Mouse (Mus musculus): ENCODE data around the gene Dock1. TPM values are rescaled to one million over a fixed set of nuclear protein-coding genes. Genes with fewer than 3 reads are reported as not detected.

Dock1 gene
- polyA plus RNA-seq, 1 experiment: not detected

DNA sequence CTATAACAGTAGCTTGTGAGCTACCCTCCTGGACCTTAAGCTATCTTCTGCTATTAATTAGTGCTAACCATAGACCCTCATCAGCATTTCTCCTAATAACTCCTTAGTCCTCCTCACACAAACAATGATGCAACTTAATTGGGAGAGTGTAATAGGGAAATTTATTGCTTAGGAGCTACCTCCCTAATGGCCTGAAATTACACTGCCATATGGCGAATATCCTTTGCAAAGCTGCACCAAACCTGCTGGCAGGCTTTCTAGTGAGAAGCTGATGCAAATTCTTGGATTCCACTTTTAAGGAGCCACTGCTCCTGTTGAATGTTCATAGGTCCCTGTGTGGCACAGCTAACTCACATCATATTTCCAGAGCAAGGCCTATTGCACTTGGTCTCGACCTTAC is 320.5 kb downstream of the Dock1 start:
- TF ChIP-seq CTCF (IDR thresholded peaks at IDR 0.05; ENCODE audit: insufficient read depth, low read depth, low read length) (no peak), POLR2A (IDR thresholded peaks at IDR 0.05; ENCODE audit: insufficient read depth, low read depth, low read length) (no peak)
- whole genome bisulfite sequencing: 90% methylated on average over 2 of the region's 2 CpGs
- no peak overlapping the region for H3K27ac ChIP-seq (ENCODE audit: insufficient read depth, low read depth, low read length)
- H3K4me1 ChIP-seq (ENCODE audit: control insufficient read depth, insufficient read depth, low read length): no peaks in the 10 kb centered on the region
- no peak overlapping the region for H3K4me3 ChIP-seq (ENCODE audit: insufficient read depth, low read depth, low read length)

DNA sequence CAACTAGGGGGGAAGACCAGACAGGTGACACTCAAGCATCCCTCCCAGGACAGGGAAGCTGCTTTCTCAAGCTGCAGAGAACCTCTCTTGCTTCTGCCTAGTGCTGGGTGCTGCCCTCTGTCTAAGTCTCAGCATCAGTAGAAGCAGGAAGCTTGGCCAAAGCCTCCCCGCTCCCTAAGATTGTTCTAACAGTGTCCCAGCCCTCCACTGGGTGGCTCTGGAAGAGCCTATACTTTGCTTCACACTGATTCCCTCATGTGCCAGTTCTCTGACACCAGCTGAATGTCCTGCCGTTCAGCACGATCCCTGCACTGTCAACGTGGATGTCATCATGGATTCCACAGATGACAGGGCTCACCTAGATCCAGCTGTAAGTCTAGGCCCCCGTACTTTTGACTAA is 324.5 kb downstream of the Dock1 start:
- Histone ChIP-seq H3K27ac (ENCODE audit: insufficient read depth, low read depth, low read length) (no peak overlapping the region), H3K4me3 (ENCODE audit: insufficient read depth, low read depth, low read length) (no peak overlapping the region), H3K4me1 (ENCODE audit: control insufficient read depth, insufficient read depth, low read length) (no peaks in the 10 kb centered on the region)
- TF ChIP-seq POLR2A (IDR thresholded peaks at IDR 0.05; ENCODE audit: insufficient read depth, low read depth, low read length): no peak
- no peak for TF ChIP-seq CTCF (IDR thresholded peaks at IDR 0.05; ENCODE audit: insufficient read depth, low read depth, low read length)
- whole genome bisulfite sequencing: 86% methylated on average over 5 of the region's 5 CpGs

DNA sequence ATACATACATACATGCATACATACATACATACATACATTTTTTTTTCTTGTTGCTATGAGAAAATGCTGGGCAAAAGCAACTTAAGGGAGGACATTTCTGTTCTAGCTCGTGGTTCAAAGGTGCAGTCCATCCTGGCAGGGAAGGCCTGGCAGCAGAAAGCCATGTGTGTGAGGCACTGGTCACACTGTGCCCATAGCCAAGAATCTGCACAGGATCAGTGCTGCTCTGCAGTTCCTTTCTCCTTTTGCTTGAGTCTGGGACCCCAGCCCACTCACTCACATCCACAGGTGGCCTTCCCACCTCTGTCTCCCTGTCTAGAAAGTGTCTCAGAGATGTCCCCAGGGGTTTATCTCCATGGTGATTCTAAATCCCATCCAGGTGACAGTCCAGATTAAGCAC is 331.8 kb downstream of the Dock1 start:
- Histone ChIP-seq H3K4me3 (ENCODE audit: insufficient read depth, low read depth, low read length) (no peak overlapping the region), H3K27ac (ENCODE audit: insufficient read depth, low read depth, low read length) (no peak overlapping the region), H3K4me1 (ENCODE audit: control insufficient read depth, insufficient read depth, low read length) (0 out of 2 replicates have a peak, but pooled peaks cover 2% of the 10 kb centered on the region)
- TF ChIP-seq POLR2A (IDR thresholded peaks at IDR 0.05; ENCODE audit: insufficient read depth, low read depth, low read length) (no peak), CTCF (IDR thresholded peaks at IDR 0.05; ENCODE audit: insufficient read depth, low read depth, low read length) (no peak)
- WGBS: 97% methylated on average over 1 of the region's 1 CpGs

DNA sequence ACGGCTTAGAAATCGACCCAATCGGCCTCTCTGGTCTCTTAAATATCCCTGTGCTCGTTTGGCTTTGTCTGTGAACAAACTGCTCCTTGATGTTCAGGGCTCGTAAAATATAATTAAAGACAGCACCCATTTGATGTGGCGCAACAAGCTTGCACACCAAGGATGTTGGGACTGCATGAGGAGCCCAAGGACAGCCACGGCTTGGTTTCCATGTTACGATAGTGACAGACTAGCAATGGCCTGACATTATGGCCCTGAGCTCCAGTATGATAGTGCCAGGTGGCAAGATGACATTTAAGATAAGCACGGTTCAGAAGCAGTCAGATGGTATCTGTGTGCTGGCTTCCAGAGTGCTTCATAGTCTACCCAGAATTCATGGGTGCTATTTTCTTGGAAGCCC is 332.4 kb downstream of the Dock1 start:
- no peak overlapping the region for H3K27ac ChIP-seq (ENCODE audit: insufficient read depth, low read depth, low read length)
- H3K4me3 ChIP-seq (ENCODE audit: insufficient read depth, low read depth, low read length): no peak overlapping the region
- 0 out of 2 replicates have a peak, but pooled peaks cover 2% of the 10 kb centered on the region for H3K4me1 ChIP-seq (ENCODE audit: control insufficient read depth, insufficient read depth, low read length)
- no peak for TF ChIP-seq POLR2A (IDR thresholded peaks at IDR 0.05; ENCODE audit: insufficient read depth, low read depth, low read length)
- TF ChIP-seq CTCF (IDR thresholded peaks at IDR 0.05; ENCODE audit: insufficient read depth, low read depth, low read length): no peak
- WGBS: 62% methylated on average over 9 of the region's 9 CpGs

DNA sequence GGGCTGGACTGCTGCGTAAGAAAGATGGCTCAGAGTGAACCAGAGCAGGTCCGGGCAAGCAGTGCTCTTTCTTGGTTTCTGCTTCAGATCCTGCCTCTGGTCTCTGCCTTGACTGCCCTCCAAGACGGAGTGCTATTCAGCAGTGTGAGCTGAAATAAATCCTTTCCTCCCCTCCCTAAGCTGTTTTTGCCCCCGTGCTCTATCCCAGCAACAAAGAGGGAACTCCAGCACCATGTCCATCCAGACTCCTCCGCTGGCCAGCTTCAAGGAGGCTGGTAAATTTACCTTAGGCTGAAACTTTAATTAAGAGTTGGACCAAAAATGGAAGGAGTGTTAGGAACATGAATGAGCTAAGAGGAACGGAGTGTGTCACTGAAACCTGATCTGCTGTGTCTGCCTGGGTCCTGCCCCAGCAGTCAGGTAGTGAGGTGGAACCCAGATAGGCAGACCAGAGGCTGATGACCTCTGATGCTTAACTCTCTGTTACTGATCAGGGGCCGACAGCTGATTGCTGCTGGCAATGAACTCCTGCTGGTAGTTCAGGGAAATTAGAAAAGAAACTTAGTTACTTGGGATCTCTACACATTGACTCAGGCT is 335.6 kb downstream of the Dock1 start:
- H3K27ac ChIP-seq (ENCODE audit: insufficient read depth, low read depth, low read length): no peak overlapping the region
- 73% methylated on average over 7 of the region's 7 CpGs for WGBS
- 0 out of 2 replicates have a peak, but pooled peaks cover 2% of the 10 kb centered on the region for H3K4me1 ChIP-seq (ENCODE audit: control insufficient read depth, insufficient read depth, low read length)
- TF ChIP-seq CTCF (IDR thresholded peaks at IDR 0.05; ENCODE audit: insufficient read depth, low read depth, low read length) (no peak), POLR2A (IDR thresholded peaks at IDR 0.05; ENCODE audit: insufficient read depth, low read depth, low read length) (no peak)
- no peak overlapping the region for H3K4me3 ChIP-seq (ENCODE audit: insufficient read depth, low read depth, low read length)

DNA sequence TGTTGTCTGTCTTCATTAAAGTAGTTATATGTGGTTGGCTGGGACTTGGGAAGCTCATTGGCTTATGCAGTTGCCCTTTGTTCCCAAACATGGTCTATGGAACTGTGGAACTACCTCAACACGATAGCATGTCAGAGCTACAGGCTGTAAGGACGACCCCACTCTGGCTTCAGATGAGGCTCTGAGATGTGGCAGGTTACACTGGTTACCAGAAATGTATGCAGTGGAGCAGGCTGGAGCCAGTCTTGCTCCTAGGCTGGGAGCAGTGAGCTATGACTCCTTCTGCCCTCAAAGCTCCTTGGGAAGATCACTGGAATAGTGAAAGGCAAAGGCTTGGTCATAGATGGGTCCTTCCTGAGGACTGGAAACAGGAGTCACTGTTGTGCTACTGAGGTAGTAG is 337.6 kb downstream of the Dock1 start:
- Histone ChIP-seq H3K27ac (ENCODE audit: insufficient read depth, low read depth, low read length) (no peak overlapping the region), H3K4me3 (ENCODE audit: insufficient read depth, low read depth, low read length) (no peak overlapping the region), H3K4me1 (ENCODE audit: control insufficient read depth, insufficient read depth, low read length) (0 out of 2 replicates have a peak, but pooled peaks cover 2% of the 10 kb centered on the region)
- TF ChIP-seq CTCF (IDR thresholded peaks at IDR 0.05; ENCODE audit: insufficient read depth, low read depth, low read length): no peak
- no peak for TF ChIP-seq POLR2A (IDR thresholded peaks at IDR 0.05; ENCODE audit: insufficient read depth, low read depth, low read length)
- WGBS: 86% methylated on average over 2 of the region's 2 CpGs

DNA sequence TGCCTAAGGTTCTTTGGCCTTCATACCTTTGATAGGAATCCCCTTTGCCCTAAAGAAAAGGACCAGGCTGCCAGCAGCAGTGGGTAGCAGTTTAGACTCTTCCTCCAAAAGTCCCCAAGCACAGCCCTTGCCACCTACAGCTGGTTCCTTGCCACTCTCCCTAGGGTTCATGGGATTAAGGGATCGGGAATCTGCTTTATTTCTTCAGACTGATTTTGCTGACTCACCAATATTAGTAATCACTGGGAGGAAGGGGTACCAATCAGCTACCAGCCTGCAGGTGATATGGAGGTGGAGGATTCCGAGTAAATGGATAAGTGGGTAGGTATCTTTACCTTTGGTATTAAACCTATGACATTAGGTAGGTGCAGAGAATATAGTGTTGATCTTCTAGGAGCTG is 340.5 kb downstream of the Dock1 start:
- no peak overlapping the region for H3K27ac ChIP-seq (ENCODE audit: insufficient read depth, low read depth, low read length)
- TF ChIP-seq POLR2A (IDR thresholded peaks at IDR 0.05; ENCODE audit: insufficient read depth, low read depth, low read length): no peak
- TF ChIP-seq CTCF (IDR thresholded peaks at IDR 0.05; ENCODE audit: insufficient read depth, low read depth, low read length): no peak
- H3K4me3 ChIP-seq (ENCODE audit: insufficient read depth, low read depth, low read length): no peak overlapping the region
- 95% methylated on average over 2 of the region's 2 CpGs for WGBS
- H3K4me1 ChIP-seq (ENCODE audit: control insufficient read depth, insufficient read depth, low read length): no peaks in the 10 kb centered on the region

DNA sequence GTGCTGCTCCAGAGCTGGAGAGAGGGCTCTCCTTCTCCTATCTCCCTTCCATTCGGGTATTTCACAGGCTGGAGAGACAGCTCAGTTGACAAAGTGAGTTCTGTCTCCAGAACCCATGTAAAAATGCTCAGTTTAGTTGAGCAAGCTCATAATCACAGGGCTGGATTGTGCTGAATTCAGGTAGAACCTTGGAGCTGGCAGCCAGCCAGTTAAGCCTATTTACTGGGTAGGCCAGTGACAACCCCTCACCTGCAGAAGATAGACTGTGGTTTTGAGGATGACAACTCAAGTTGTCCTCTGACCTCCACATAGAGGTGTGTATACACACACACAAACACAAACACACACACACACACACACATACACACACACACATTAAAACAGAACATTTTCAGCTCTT is 347.1 kb downstream of the Dock1 start:
- TF ChIP-seq POLR2A (IDR thresholded peaks at IDR 0.05; ENCODE audit: insufficient read depth, low read depth, low read length) (no peak), CTCF (IDR thresholded peaks at IDR 0.05; ENCODE audit: insufficient read depth, low read depth, low read length) (no peak)
- WGBS: 81% methylated on average over 1 of the region's 1 CpGs

DNA sequence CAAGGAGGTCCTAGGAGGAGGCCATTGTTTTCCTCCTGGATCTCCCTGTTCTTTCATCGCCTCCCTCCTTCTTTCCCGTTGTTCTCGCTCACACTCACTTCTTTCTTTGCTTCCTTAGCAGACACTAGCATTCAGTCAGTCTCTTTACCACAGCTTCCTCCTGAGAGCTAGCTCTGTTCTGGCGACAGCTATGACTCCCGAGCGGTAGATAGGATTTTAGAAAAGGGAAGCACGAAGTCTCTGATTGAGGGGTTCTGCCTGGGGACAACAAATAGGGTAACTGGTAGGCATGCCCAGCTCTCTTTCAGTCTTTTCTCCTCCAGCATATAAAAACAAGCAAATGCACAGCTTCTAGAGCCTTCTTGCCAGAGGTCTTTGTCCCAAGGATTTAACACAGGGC is 350.3 kb downstream of the Dock1 start:
- Histone ChIP-seq H3K4me1 (ENCODE audit: control insufficient read depth, insufficient read depth, low read length) (no peaks in the 10 kb centered on the region; the same call in 1 of the 2 replicates), H3K4me3 (ENCODE audit: insufficient read depth, low read depth, low read length) (no peak overlapping the region), H3K27ac (ENCODE audit: insufficient read depth, low read depth, low read length) (no peak overlapping the region)
- no peak for TF ChIP-seq POLR2A (IDR thresholded peaks at IDR 0.05; ENCODE audit: insufficient read depth, low read depth, low read length)
- TF ChIP-seq CTCF (IDR thresholded peaks at IDR 0.05; ENCODE audit: insufficient read depth, low read depth, low read length): no peak
- WGBS: 77% methylated on average over 7 of the region's 7 CpGs

More for the DNA sequence above, 347.1 kb downstream of the Dock1 start:
- no peak overlapping the region for H3K27ac ChIP-seq (ENCODE audit: insufficient read depth, low read depth, low read length)
- H3K4me1 ChIP-seq (ENCODE audit: control insufficient read depth, insufficient read depth, low read length): no peaks in the 10 kb centered on the region; the same call in 1 of the 2 replicates
- no peak overlapping the region for H3K4me3 ChIP-seq (ENCODE audit: insufficient read depth, low read depth, low read length)
